Mouse (Mus musculus): ENCODE measurements at regions not wholly inside any gene's neighbourhood (a gene's known extent, or its start where the extent isn't known, plus 50 kb on each side); places are given as distances from the start of the nearest gene placed in this dataset.
"Not testable (repeated sequence)": the region's sequence is repeated elsewhere in the genome, so short reads cannot be mapped to it uniquely, and the experiment has no call there.

DNA sequence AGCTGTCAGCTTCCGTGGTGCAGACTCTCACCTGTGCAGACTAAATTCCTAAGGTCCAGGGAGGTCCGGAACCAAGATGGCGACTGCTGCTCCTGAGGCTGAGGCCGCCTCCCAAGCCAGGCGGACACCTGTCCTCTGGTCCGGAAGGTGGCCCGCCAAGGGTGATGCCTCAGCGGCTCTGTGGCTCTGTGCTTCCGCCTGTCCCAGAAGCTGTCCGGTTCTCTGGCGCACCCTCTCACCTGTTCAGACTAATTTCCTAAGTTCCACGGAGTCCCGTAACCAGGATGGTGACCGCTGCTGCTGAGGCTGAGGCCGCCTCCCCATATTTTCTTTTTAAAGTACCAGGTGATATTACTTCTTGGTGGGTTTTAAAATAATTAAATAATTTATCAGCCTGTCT, 65.4 kb upstream of the B3galnt2 start:
- WGBS: 78% methylated on average over 15 of the region's 15 CpGs

DNA sequence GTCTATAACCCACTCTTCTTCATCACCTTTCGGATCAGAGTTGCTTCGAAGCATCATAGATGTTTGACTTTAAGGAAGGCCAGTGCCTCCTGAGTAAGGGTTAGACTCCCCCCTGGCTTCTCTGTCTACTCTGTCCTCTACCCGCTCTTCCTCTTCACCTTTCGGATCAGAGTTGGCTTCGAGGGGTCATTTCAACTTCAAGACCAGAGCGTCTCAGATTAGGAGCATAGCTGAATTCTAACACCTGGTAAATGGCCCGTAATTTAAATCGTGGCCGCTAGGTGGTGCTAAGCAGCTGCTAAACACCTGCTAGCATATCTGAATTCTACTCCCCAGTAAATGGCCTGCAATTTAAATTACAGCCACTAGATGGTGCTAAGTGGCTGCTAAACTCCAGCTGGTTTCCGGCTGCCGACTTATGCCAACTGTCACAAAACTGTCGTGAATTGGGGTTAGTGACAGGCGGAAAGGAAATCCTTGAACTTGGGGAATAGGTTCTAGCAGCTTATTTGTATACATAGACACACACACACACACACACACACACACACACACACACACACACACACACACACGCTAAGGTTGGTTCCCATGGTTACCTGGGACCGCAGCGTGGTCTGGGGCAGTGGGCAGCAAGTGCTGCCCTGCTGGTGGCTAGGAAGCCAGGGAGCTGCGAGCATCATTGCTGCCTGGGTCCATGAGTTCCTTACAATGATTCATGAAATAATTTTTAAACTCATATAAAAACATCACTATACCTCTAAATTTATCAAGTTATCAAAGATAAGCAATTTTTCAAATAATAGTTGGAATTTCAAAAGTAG, 64.8 kb upstream of the B3galnt2 start:
- Histone ChIP-seq H3K9ac (peak overlapping the region; percentile 69), H3K4me3 (peak overlapping the region; percentile 56), H3K4me2 (peak overlapping the region; percentile 73), H3K36me3 (no peaks in the 10 kb centered on the region), H3K4me1 (replicated peaks) (no peaks in the 10 kb centered on the region), H3K9me3 (replicated peaks) (no peaks in the 10 kb centered on the region), H3K27me3 (replicated peaks) (no peaks in the 10 kb centered on the region), H3K27ac (ENCODE audit: poor library complexity, severe bottlenecking) (no peak overlapping the region)
- WGBS: 21% methylated on average over 17 of the region's 17 CpGs
- ATAC-seq (ENCODE audit: insufficient number of reproducible peaks, low FRiP score): peak; percentile 66

More for the DNA sequence above, 65.4 kb upstream of the B3galnt2 start:
- H3K27me3 ChIP-seq (replicated peaks); H3K27ac ChIP-seq (ENCODE audit: poor library complexity, severe bottlenecking); H3K36me3 ChIP-seq; ATAC-seq (ENCODE audit: insufficient number of reproducible peaks, low FRiP score); H3K4me3 ChIP-seq; H3K4me1 ChIP-seq (replicated peaks); H3K9me3 ChIP-seq (replicated peaks); H3K4me2 ChIP-seq; H3K9ac ChIP-seq: not testable (repeated sequence)

GRCm38 (mm10) chr13:13902186-13902585, 52.1 kb upstream of the B3galnt2 start:
- not testable (repeated sequence) for H3K9ac ChIP-seq; H3K27me3 ChIP-seq (replicated peaks); H3K36me3 ChIP-seq; H3K4me3 ChIP-seq; H3K4me1 ChIP-seq (replicated peaks); H3K27ac ChIP-seq (ENCODE audit: poor library complexity, severe bottlenecking); ATAC-seq (ENCODE audit: insufficient number of reproducible peaks, low FRiP score); H3K4me2 ChIP-seq
- peaks cover 13% of the 10 kb centered on the region; the same call in 1 of the 2 replicates for H3K9me3 ChIP-seq (replicated peaks)
- 89% methylated on average over 16 of the region's 16 CpGs for WGBS

Data from heart, embryonic 12.5 days (tissue).